Mouse (Mus musculus): ENCODE measurements around the gene Nt5c1a.

DNA sequence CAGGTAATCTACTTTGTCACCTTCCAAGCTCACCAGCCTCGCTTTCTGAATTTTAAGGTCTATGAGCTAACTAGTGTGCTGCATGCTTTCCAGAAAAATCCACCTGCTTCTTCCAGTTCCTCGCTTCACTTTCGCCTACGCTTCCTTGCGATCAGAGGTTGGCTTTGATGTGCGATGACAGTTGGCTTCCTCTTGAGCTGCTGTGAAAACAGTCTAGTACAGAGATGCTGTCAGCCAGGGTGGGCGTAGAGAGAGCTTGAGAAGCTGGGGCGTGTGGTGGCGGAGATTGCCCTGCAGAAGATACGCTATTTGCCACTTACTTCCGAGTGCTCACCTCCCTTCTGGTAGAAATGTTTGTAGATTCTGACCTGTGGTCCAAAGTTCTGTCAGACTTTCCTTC is 9.0 kb upstream of the Nt5c1a start:
- TF ChIP-seq POLR2A (IDR thresholded peaks at IDR 0.05; ENCODE audit: control insufficient read depth, extremely low read depth, insufficient read depth, low read length, poor library complexity) (no peak), CTCF (IDR thresholded peaks at IDR 0.05; ENCODE audit: borderline replicate concordance, control insufficient read depth, extremely low read depth, insufficient read depth, low read length, poor library complexity) (no peak)
